Comparison of ENCODE assay signal across 9 mouse cellular contexts in the genomic region with DNA sequence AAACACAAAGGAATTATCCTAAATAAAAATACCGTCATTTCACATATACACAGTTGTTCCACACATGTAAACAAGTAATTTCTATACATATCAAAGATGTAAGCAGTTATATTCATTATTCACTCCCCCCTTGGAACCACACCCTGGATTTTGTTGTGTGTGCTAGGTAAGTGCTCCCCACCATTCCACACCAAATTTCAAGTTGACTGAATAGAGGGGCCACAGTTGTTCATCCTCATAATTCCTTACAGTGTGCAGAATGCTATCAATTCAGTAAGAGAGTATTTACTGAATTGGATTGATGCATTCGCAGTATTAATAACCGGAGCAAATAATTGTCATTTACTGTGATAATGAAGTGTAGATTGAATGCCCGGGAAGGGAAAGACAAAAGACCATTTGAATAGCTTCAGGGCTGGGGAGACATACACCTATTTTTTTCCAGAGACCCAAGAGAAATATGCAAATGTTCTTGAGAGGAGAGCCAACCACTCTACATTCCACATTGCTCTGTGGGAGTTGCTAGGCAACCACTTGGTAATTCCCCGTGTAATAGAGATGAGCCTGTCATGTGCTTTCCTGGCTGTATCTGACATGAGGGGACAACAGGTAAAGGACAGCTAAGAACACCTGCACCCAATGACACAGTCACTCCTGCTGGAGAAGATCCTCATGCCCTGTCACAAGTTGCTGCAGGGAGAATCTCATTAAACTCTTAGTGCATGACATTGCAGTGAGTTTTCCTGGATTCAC. TPM values are rescaled to one million over a fixed set of nuclear protein-coding genes. Genes with fewer than 3 reads are reported as not detected.
DNase-seq lines count a peak whose midpoint lies in the region; ATAC-seq and TF ChIP-seq lines count a peak whose summit lies in the region.
"Had no signal": no experiment of that assay in that cellular context is flagged by ENCODE, and none has a peak within 500 bp of the region (broad histone marks: within the 10 kb centered on the region; RNA-seq: fewer than 3 reads in every experiment).

No protein-coding gene starts in this region.

- peak; percentile 69 for ATAC-seq in hindbrain, embryonic 12.5 days (ENCODE audit: low FRiP score)
- ATAC-seq in neural tube, embryonic 13.5 days (ENCODE audit: low read depth): peak; percentile 70

- TF ChIP-seq CTCF in layer of hippocampus, adult 2 months (conservative IDR thresholded peaks at IDR 0.05): no peak

- 24% methylated on average over 5 of the region's 5 CpGs for WGBS in hindbrain, embryonic 12.5 days
- 22% methylated on average over 5 of the region's 5 CpGs for WGBS in neural tube, embryonic 13.5 days

- H3K9ac ChIP-seq in hindbrain, embryonic 12.5 days: peak overlapping the region; percentile 32; the same call in 1 of the 2 replicates
- H3K9ac ChIP-seq in neural tube, embryonic 13.5 days: peak overlapping the region; percentile 22; the same call in 1 of the 2 replicates

- H3K4me3 ChIP-seq in layer of hippocampus, adult 2 months: no peak overlapping the region; the same call in 1 of the 2 replicates
- no peak overlapping the region for H3K4me3 ChIP-seq in hindbrain, embryonic 12.5 days
- H3K4me3 ChIP-seq in neural tube, embryonic 13.5 days: no peak overlapping the region

- H3K27ac ChIP-seq in layer of hippocampus, adult 2 months: peak overlapping the region; percentile 88
- peak overlapping the region; percentile 92 for H3K27ac ChIP-seq in hindbrain, embryonic 12.5 days
- peak overlapping the region; percentile 96 for H3K27ac ChIP-seq in neural tube, embryonic 13.5 days (replicated peaks)

- H3K9me3 ChIP-seq in hindbrain, embryonic 12.5 days (replicated peaks): no peaks in the 10 kb centered on the region
- no peaks in the 10 kb centered on the region for H3K9me3 ChIP-seq in neural tube, embryonic 13.5 days

- peak overlapping the region; percentile 37 for H3K4me2 ChIP-seq in hindbrain, embryonic 12.5 days (replicated peaks)
- peak overlapping the region; percentile 38 for H3K4me2 ChIP-seq in neural tube, embryonic 13.5 days

- peaks cover 30% of the 10 kb centered on the region for H3K4me1 ChIP-seq in hindbrain, embryonic 12.5 days
- peaks cover 46% of the 10 kb centered on the region for H3K4me1 ChIP-seq in neural tube, embryonic 13.5 days (replicated peaks)

- DNase-seq in layer of hippocampus, adult 2 months (ENCODE audit: low spot score in 2 of 2): peak in 1 of 2 experiments; percentile 74
- no peak for DNase-seq in layer of hippocampus, postnatal 10 days (ENCODE audit: low spot score in 2 of 2)
- DNase-seq in brain, embryonic 18.5 days (ENCODE audit: low read depth, low spot score): peak; percentile 84
- no peak for DNase-seq in kidney, postnatal 10 days
- no peak for DNase-seq in adrenal gland, postnatal 10 days
- DNase-seq in spleen, postnatal 4 days (ENCODE audit: low spot score in 2 of 2): no peak

- no peaks in the 10 kb centered on the region for H3K27me3 ChIP-seq in hindbrain, embryonic 12.5 days
- no peaks in the 10 kb centered on the region for H3K27me3 ChIP-seq in neural tube, embryonic 13.5 days

- no peaks in the 10 kb centered on the region for H3K36me3 ChIP-seq in hindbrain, embryonic 12.5 days
- no peaks in the 10 kb centered on the region for H3K36me3 ChIP-seq in neural tube, embryonic 13.5 days

RNA-seq across cellular contexts. Expression of a gene that starts 4.9 kb away (rescaled TPM):
- total RNA-seq in layer of hippocampus, adult 2 months (2021): 10 to 100 TPM; 73.4 to 83.6 TPM
- total RNA-seq in layer of hippocampus, postnatal 10 days (2021): 10 to 100 TPM; 55.2 to 58.1 TPM
- 41.1 and 46.9 TPM in 2 replicates for polyA plus RNA-seq in hindbrain, embryonic 12.5 days (2016; fragmentation: Nextera tagmentation; extraction: Ambion mirVana)
- polyA plus RNA-seq in neural tube, embryonic 13.5 days (2015; fragmentation: Nextera tagmentation; extraction: Ambion mirVana): 39.2 and 45.6 TPM in 2 replicates
- total RNA-seq in adrenal gland, postnatal 10 days (2021): 10 to 100 TPM; 21.0 to 23.7 TPM

RNA-seq across cellular contexts. Expression of a gene that starts 48.3 kb away (rescaled TPM):
- 1 to 10 TPM; 8.6 to 9.0 TPM for total RNA-seq in layer of hippocampus, adult 2 months (2021)
- total RNA-seq in layer of hippocampus, postnatal 10 days (2021): 10 to 100 TPM; 14.0 to 16.8 TPM
- polyA plus RNA-seq in hindbrain, embryonic 12.5 days (2016; fragmentation: Nextera tagmentation; extraction: Ambion mirVana): 2.9 and 3.7 TPM in 2 replicates
- polyA plus RNA-seq in neural tube, embryonic 13.5 days (2015; fragmentation: Nextera tagmentation; extraction: Ambion mirVana): 17.1 and 23.5 TPM in 2 replicates
- under 1 TPM; 0.54 to 0.85 TPM for total RNA-seq in adrenal gland, postnatal 10 days (2021)
- total RNA-seq: heart, postnatal 36 days had no signal

RNA-seq across cellular contexts. Expression of a gene that starts 57.3 kb away (rescaled TPM):
- 10 to 100 TPM; 69.8 to 70.2 TPM for total RNA-seq in layer of hippocampus, adult 2 months (2021)
- 10 to 100 TPM; 77.9 to 81.5 TPM for total RNA-seq in layer of hippocampus, postnatal 10 days (2021)
- polyA plus RNA-seq in hindbrain, embryonic 12.5 days (2016; fragmentation: Nextera tagmentation; extraction: Ambion mirVana): 75.9 and 86.3 TPM in 2 replicates
- polyA plus RNA-seq in neural tube, embryonic 13.5 days (2015; fragmentation: Nextera tagmentation; extraction: Ambion mirVana): 59.9 and 60.7 TPM in 2 replicates
- 10 to 100 TPM; 39.7 to 53.2 TPM for total RNA-seq in adrenal gland, postnatal 10 days (2021)

Comparison
In these comparisons a context has a peak if more than half of its experiments do, and no peak if none do; other contexts are left out.
1. RNA of a gene that starts 48.3 kb away (total RNA-seq): 14.0 to 16.8 TPM in layer of hippocampus, postnatal 10 days and 8.6 to 9.0 TPM in layer of hippocampus, adult 2 months; 0.54 to 0.85 TPM in adrenal gland, postnatal 10 days; every median in the first group is over 4 times any median in the second.
2. Peak in every context shown above with its lines, with median percentiles within 50 percentile points of each other: H3K27ac ChIP-seq.